Mouse (Mus musculus) G1E (cell line): ENCODE data around the gene Usp36.

Source experiments
- POLR2AphosphoS5 ChIP-seq: IDR thresholded peaks from 2 replicates; pipeline ENCODE4 v1.6.1; 2012; ENCODE audit warnings: low read depth, low read length, inconsistent platforms; ENCODE audit not compliant: insufficient replicate concordance
- TAL1 ChIP-seq: conservative IDR thresholded peaks from 2 replicates; pipeline ENCODE4 v1.6.1; 2012; ENCODE audit warnings: low read depth, low read length, inconsistent platforms, mixed read lengths

- TF ChIP-seq TAL1 (no peak), POLR2AphosphoS5 (no peak)
Observed at GRCm38 (mm10) chr11:118324541-118324940, 34.5 kb upstream of the Usp36 start.
